Mouse (Mus musculus) sigmoid colon, adult 10 weeks (tissue): ENCODE results near the gene Madd. TPM values are rescaled to one million over a fixed set of nuclear protein-coding genes. Genes with fewer than 3 reads are reported as not detected.

ENCODE experiments used
- polyA plus RNA-seq: library from polyadenylated mRNA; stranded (reverse); fragments of 350-450 nt; fragmentation: Illumina TruSeq; extraction: RNeasy Lipid Tissue Mini Kit (QIAGEN cat#74804); gene quantifications from one replicate; pipeline ENCODE4 v1.2.3, GENCODE M21; 2014; ENCODE audit warnings: low read depth, low replicate concordance

The Madd gene
- polyA plus RNA-seq: 7.9 TPM

DNA sequence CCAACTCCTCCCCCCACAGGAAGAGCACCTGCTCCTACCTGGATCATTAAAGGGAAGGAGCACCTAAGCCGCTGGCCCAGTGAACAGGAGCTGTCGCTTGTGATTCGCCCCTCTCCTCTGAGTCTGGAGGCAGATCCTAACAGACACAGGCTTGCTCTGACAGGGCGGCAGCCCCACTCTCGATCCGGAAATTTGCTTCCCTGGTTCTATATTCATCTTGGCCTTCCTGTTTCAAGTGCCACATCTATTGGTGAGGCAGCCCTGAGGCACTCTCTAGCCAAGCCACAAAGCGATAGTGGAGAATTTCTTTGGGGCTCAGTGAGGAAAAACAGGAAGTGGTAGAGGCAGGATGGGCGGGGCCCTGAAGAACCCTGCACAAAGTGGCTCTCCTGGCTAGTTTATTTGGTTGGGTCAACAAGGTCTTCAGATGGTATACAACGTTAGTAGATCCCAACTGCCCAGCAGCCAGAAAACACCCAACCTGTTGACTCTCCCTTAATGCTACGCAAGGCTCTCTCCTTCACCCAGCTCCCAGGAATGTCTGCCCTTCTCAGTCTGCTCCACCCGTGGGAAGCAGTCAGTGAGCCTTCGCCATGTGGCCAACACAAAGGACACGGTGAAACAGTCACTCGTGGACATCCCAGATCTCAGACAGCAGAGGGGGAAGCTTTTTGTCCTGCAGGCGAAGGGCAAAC, at the start of gene Madd:
Madd (minus strand) TSS at position 127 of the 695 bp plus-strand sequence.

DNA sequence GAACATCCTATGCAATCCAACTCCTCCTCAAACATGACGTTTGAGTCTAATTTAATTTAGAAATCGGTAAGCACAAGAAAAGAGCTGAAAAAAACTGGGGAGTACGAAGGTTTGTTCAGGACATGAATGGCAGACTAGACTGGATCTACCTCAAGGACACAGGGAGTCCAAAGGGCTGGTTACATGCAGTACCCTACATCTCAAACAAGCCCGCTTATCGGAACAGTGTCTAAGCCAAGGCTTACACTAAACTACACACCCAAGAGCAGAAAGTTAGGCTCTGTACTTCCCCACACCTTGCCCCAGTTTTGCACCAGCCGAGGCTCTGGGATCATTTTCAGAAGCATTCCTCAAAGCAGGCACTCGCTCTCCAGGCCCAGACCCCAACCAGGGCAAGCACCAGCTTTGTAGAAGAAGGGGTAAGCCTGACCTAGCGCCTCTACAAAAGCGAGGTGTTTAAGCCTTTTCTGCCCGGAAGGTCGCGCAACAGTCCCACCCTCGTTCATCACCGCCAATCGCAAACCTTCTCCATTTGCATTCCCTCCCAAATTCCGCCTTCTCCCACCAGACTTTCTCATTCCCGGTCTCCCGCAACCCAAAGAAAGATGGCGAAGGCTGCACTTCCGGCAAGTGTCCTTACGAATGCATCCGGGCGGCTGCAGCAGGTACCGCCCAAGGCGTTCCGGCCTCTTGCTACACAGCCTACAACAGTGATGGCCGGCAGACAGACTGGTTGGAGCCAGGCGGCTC, 18.8 kb upstream of the Madd start, which contains the start of the genes Nr1h3 and Acp2:
Nr1h3 (minus strand) TSS at position 613 of the 750 bp plus-strand sequence.
Acp2 (plus strand) TSS at position 664 of the 750 bp plus-strand sequence.

DNA sequence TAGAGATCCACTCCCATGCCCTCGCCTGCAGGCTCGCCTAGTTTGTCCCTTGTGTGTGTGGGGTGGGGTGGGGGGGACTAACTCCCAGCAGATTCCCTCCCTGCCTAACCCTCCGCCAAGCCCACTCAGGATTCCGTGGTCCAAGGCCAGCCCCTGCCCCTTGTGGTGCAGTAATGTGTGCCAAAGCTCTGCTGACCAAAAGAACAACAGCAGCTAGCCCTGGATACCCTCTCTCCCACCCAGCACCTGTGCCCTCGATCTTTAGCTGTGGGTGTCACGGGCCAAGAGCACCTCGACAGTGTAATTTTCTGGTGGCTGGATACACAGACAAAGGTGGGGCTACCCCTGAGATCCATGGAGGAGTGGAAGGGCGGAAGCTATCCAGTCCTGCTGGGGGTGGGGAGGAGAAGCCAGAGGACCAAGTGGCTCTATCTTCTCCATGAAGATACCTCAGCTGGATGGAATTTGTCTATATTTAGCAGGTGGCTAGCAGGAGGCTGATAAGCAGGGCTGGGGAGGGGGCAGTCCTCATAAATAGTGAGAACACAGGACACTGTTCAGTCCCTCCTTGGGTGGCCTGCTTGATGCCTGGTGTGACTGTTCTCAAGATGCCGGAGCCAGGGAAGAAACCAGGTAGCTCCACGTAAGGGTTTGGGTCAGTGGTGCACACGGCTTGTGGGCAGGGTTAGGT, 65.9 kb downstream of the Madd start, which contains the start of gene Mybpc3:
Mybpc3 (plus strand) TSS at position 560 of the 691 bp plus-strand sequence.

Other genes with a start within 250 kb of the Madd start
- gene Celf1, start 243.5 kb downstream of the Madd start, polyA plus RNA-seq: 112 TPM
- not detected for gene Rapsn, start 148.2 kb downstream of the Madd start, polyA plus RNA-seq
- 116 TPM for gene Psmc3, start 129.8 kb downstream of the Madd start, polyA plus RNA-seq
- gene Slc39a13, start 113.4 kb downstream of the Madd start, polyA plus RNA-seq: 5.2 TPM
- gene Spi1, start 101.4 kb downstream of the Madd start, polyA plus RNA-seq: 3.0 TPM
- not detected for gene Mybpc3, start 65.7 kb downstream of the Madd start, polyA plus RNA-seq
- 0.44 TPM for gene Nr1h3, start 19.0 kb upstream of the Madd start, polyA plus RNA-seq
- 35.7 TPM for gene Acp2, start 19.0 kb upstream of the Madd start, polyA plus RNA-seq
- 31.4 TPM for gene Ddb2, start 53.1 kb upstream of the Madd start, polyA plus RNA-seq
- 0.95 TPM for gene Pacsin3, start 72.1 kb upstream of the Madd start, polyA plus RNA-seq
- 14.1 TPM for gene Arfgap2, start 81.1 kb upstream of the Madd start, polyA plus RNA-seq